Mouse (Mus musculus): ENCODE results near the gene Gm45837.

DNA sequence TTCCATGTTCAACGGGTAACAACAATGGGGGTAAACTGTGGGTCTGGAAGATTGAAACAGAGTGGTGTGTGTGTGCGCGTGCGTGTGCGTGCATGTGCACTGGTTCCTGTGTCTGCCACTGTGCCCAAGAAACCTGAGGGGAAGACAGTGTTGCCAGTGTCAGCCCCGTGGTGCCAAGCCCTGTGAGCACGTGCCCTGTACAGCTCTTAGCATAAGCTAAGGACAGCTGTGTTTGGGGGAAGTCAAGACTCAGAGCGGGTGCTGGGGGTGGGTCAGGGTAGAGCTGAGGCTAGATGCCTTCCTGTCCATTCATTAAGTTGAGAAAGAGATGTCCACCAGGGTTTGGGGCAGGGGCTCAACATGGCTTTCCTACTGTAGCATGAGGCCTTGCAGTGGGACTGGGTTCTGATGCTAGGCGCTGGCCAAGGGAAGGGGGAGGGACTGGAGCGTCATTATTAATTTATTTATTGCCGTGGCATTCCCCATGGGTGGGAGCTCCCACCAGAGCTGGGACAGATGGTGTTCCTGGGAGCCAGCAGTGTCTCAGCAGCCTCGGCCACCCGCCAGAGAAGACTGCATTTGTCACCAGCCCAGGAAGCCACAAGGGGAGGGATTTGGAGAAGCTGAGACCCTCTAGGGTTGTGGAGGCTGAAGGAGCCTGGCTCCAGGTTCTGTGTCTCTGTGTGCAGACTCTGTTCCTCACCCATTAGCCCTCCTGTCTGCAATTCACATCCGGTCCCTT, 51.8 kb downstream of the Gm45837 start:
- no peak for TF ChIP-seq CTCF (IDR thresholded peaks at IDR 0.05; ENCODE audit: borderline replicate concordance, control insufficient read depth, extremely low read depth, insufficient read depth, low read length, poor library complexity)
- no peak for TF ChIP-seq POLR2A (IDR thresholded peaks at IDR 0.05; ENCODE audit: control insufficient read depth, extremely low read depth, insufficient read depth, low read length, poor library complexity)
